Mouse (Mus musculus) heart, embryonic 16.5 days (tissue): ENCODE data around the gene Galc. TPM values are rescaled to one million over a fixed set of nuclear protein-coding genes. Genes with fewer than 3 reads are reported as not detected.

Experiments
- ATAC-seq: fragments of 200-750 bp; cut with Nextera tagmentation; replicated peaks from 2 replicates; pipeline ENCODE4 v1.8.0; 2017; ENCODE audit warnings: moderate number of reproducible peaks; ENCODE audit not compliant: insufficient read depth, low FRiP score; ENCODE audit errors: extremely low read depth
- H3K27ac ChIP-seq: fragments of 300-500 bp; sonication (generic); 2 replicates; pipeline ENCODE4 v1.5.1; 2014; ENCODE audit warnings: mild to moderate bottlenecking, low read length, control low read depth, moderate library complexity
- H3K27me3 ChIP-seq: fragments of 300-500 bp; sonication (generic); 2 replicates; pipeline ENCODE4 v1.6.1; 2014; ENCODE audit warnings: low read length, mixed read lengths; ENCODE audit not compliant: control insufficient read depth, insufficient read depth
- H3K36me3 ChIP-seq: fragments of 300-500 bp; sonication (generic); 2 replicates; pipeline ENCODE4 v1.6.1; 2014; ENCODE audit not compliant: control insufficient read depth, insufficient read depth
- H3K4me1 ChIP-seq: fragments of 300-500 bp; sonication (generic); 2 replicates; pipeline ENCODE4 v1.6.1; 2014; ENCODE audit warnings: low read length, mixed read lengths; ENCODE audit not compliant: control insufficient read depth, insufficient read depth
- H3K4me2 ChIP-seq: fragments of 300-500 bp; sonication (generic); 2 replicates; pipeline ENCODE4 v1.6.1; 2014; ENCODE audit warnings: low read depth, mild to moderate bottlenecking, control low read depth, low read length
- H3K4me3 ChIP-seq: fragments of 300-500 bp; sonication (generic); 2 replicates; pipeline ENCODE4 v1.5.1; 2014; ENCODE audit warnings: mild to moderate bottlenecking, control low read depth, low read length
- H3K9ac ChIP-seq: fragments of 300-500 bp; sonication (generic); 2 replicates; pipeline ENCODE4 v1.6.1; 2014; ENCODE audit warnings: low read length, control low read depth
- H3K9me3 ChIP-seq: fragments of 300-500 bp; sonication (generic); replicated peaks from 2 replicates; pipeline ENCODE4 v1.6.1; 2016; ENCODE audit warnings: low read length; ENCODE audit not compliant: control insufficient read depth
- WGBS: fragments of 180-500 bp; shearing (Covaris S2); extraction: QIAGEN DNeasy Blood & Tissue Kit; methylation state at CpG from one replicate; pipeline ENCODE4 v1.1.7; 2014; 5-methylcytosine and 5-hydroxymethylcytosine counted together
- polyA plus RNA-seq: library from polyadenylated mRNA; unstranded; fragments of >200 nt; fragmentation: Nextera tagmentation; extraction: Ambion mirVana; gene quantifications from 2 replicates; pipeline ENCODE4 v1.2.1, GENCODE M21; 2015

Gene Galc
- polyA plus RNA-seq = 5.4 and 6.4 TPM in 2 replicates

DNA sequence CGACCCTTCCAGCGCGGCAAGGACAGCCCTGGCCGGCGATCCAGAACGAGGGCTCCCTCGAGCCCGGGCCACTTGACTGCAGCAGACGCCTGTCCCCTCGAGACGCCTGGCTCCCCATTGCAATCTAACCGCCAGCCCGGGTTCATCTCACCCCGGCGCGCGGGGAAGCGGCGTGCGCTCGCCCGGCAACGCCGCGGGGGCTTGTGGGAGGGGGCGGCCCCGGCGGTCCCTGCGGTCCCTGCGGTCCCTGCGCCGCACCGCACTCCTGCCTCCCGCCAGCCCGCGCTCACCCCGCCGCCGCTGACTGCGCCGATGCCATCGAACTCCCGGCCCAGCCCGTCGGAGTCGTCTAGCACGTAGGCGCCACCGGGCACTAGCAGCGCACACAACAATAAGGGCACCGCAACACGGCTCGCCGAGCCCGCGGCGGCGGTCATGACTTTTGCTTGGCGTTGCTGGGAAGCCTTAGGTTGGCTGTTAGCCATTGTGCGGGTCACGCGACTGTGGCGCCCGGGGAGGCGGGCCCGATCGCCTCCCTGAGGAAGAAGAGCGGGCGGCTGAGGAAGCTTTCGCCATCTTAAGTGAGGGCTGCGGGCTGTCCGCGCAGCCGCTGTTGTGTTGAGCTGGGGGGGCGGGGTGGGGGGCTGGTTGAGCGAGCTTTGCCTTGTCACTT, at the start of gene Galc:
Gene Galc (minus strand): TSS at position 615 of the 673 bp plus-strand sequence.
- H3K4me3 ChIP-seq = peak within 1 kb of the TSS; percentile 96
- H3K4me2 ChIP-seq = peak within 1 kb of the TSS; percentile 72
- no peaks in the 10 kb centered on the region for H3K36me3 ChIP-seq
- H3K27me3 ChIP-seq = no peaks in the 10 kb centered on the region
- 0% methylated on average over 76 of the region's 76 CpGs for WGBS
- peaks cover 8% of the 10 kb centered on the region for H3K4me1 ChIP-seq
- peak within 1 kb of the TSS; percentile 97 for H3K27ac ChIP-seq
- peak; percentile 92 for ATAC-seq
- no peaks in the 10 kb centered on the region for H3K9me3 ChIP-seq
- H3K9ac ChIP-seq = peak within 1 kb of the TSS; percentile 99

DNA sequence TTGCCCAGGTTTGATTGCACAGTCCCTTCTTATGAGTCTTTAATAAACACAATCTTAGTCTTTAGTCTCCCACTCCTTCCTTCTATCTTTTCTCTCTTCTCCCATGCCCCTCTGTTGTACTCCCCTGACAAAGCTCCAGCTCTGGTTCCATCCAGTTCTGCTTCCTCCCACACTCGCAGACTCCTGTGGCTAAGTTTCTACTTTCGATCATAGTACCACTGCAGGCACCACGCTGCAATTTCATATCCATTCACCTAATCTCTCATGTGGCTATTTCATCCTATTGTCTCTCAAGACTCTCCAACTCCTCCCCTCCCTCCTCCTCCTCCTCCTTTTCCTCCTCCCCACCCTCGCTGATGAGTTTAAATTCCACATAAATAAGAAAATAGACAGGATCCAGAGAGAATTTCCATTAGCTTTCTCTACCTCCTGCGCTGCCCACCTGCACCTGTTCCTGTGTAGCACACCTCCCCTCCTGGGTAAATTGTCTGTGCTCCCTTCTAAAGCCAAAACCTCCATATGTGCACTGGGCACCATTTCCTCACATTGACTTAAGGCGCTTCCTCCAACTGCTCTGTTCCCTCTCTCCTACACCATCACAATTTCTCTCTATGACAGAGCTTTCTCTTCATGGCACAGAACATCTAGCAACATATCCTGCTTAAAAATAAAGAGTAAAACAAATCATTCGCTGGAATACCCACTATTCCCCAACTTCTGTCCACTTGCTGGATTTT, 48.1 kb upstream of the Galc start:
- H3K4me1 ChIP-seq = no peaks in the 10 kb centered on the region
- H3K27ac ChIP-seq = no peak overlapping the region
- H3K4me3 ChIP-seq = no peak overlapping the region
- H3K27me3 ChIP-seq = no peaks in the 10 kb centered on the region
- 79% methylated on average over 7 of the region's 7 CpGs for WGBS
- no peak for ATAC-seq
- no peak overlapping the region for H3K9ac ChIP-seq
- no peaks in the 10 kb centered on the region for H3K9me3 ChIP-seq
- no peaks in the 10 kb centered on the region for H3K36me3 ChIP-seq
- H3K4me2 ChIP-seq = no peak overlapping the region

- Histone ChIP-seq H3K9ac (no peak overlapping the region), H3K9me3 (no peaks in the 10 kb centered on the region), H3K27ac (no peak overlapping the region), H3K4me1 (no peaks in the 10 kb centered on the region), H3K36me3 (no peaks in the 10 kb centered on the region), H3K4me3 (no peak overlapping the region), H3K4me2 (no peak overlapping the region), H3K27me3 (no peaks in the 10 kb centered on the region)
- ATAC-seq = no peak
- 98% methylated on average over 1 of the region's 1 CpGs for WGBS
Observed at GRCm38 (mm10) chr12:98303013-98303412, 43.8 kb upstream of the Galc start.

DNA sequence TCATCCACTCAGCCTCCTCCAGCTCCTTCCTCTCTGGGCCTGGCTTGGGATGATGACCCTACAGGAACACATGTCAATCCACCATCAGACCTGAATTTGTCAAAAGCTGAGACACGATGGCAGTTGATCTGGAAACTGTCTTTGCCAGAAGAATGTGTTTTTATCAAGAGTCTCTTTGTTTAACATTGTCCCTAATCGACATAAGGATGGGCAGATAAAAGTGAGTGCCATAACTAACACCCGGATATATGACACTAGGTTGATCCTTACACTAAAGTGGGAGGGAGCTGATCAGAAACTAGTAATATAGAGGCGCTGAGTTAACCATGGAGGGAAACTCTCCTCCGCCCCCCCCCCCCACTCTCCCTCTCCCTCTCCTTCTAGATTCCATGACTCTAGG, 42.7 kb upstream of the Galc start:
- no peaks in the 10 kb centered on the region for H3K9me3 ChIP-seq
- no peak for ATAC-seq
- no peak overlapping the region for H3K27ac ChIP-seq
- H3K4me2 ChIP-seq = no peak overlapping the region
- no peaks in the 10 kb centered on the region for H3K36me3 ChIP-seq
- whole genome bisulfite sequencing = 49% methylated on average over 5 of the region's 5 CpGs
- no peaks in the 10 kb centered on the region for H3K4me1 ChIP-seq
- no peaks in the 10 kb centered on the region for H3K27me3 ChIP-seq
- no peak overlapping the region for H3K9ac ChIP-seq
- H3K4me3 ChIP-seq = no peak overlapping the region

DNA sequence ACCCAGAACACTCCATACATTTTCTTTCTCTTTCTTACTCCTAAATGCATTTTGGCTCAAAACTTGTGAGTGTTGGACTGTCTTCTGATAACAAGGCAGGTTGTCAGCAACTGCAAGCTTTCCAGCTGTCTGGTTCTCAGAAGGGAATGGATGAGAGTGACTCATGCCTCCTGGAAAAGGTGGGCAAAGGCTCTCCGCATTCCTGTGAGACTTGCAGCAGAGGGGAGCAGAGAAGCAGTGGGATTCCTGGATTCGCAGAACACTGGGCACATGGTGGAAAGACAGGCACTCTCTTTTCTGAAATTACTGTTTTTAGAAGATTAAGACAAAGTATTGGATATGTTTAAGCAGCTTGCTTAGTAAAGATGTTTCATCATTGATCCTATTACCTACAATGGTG, 35.0 kb upstream of the Galc start:
- Histone ChIP-seq H3K27me3 (no peaks in the 10 kb centered on the region), H3K4me2 (no peak overlapping the region), H3K9ac (no peak overlapping the region), H3K9me3 (no peaks in the 10 kb centered on the region), H3K4me3 (no peak overlapping the region), H3K27ac (no peak overlapping the region), H3K36me3 (no peaks in the 10 kb centered on the region), H3K4me1 (no peaks in the 10 kb centered on the region)
- ATAC-seq = no peak
- 60% methylated on average over 2 of the region's 2 CpGs for WGBS

- 27% methylated on average over 4 of the region's 4 CpGs for WGBS
- H3K4me2 ChIP-seq = no peak overlapping the region
- H3K4me3 ChIP-seq = no peak overlapping the region
- no peaks in the 10 kb centered on the region for H3K4me1 ChIP-seq
- no peak for ATAC-seq
- no peak overlapping the region for H3K27ac ChIP-seq
- no peaks in the 10 kb centered on the region for H3K27me3 ChIP-seq
- H3K36me3 ChIP-seq = no peaks in the 10 kb centered on the region
- H3K9me3 ChIP-seq = no peaks in the 10 kb centered on the region
- H3K9ac ChIP-seq = no peak overlapping the region
Observed at GRCm38 (mm10) chr12:98292278-98292677, 33.0 kb upstream of the Galc start.

DNA sequence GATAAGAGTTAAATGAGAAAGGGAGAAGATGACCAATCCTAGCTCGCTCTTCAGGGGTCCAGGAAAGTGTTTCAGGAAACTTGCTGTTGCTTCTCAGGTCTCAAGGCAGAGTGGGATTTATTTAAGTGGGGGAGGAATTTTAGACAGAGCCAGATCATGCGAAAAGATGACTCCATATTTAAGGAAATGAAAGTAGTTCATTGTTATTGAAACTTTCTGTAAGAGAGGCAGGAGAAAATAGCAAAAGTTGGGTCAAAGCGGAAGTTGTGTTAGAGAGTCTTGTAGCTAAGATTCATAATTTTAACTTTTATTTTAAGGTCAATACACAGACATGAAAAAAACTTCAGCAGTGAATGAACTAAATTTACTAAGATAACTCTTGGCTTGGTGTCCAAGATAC, 31.2 kb upstream of the Galc start:
- H3K27ac ChIP-seq = no peak overlapping the region
- ATAC-seq = no peak
- 71% methylated on average over 3 of the region's 3 CpGs for WGBS

GRCm38 (mm10) chr12:98284477-98284876, 25.2 kb upstream of the Galc start:
- Histone ChIP-seq H3K4me2 (no peak overlapping the region), H3K27ac (no peak overlapping the region), H3K9ac (no peak overlapping the region), H3K4me1 (peaks cover 7% of the 10 kb centered on the region), H3K4me3 (no peak overlapping the region), H3K36me3 (no peaks in the 10 kb centered on the region), H3K27me3 (no peaks in the 10 kb centered on the region), H3K9me3 (no peaks in the 10 kb centered on the region)
- ATAC-seq = no peak
- WGBS = 82% methylated on average over 3 of the region's 3 CpGs

More for the DNA sequence above, 31.2 kb upstream of the Galc start:
- Histone ChIP-seq H3K4me1 (no peaks in the 10 kb centered on the region), H3K36me3 (no peaks in the 10 kb centered on the region), H3K27me3 (no peaks in the 10 kb centered on the region), H3K9me3 (no peaks in the 10 kb centered on the region), H3K4me2 (no peak overlapping the region), H3K9ac (no peak overlapping the region), H3K4me3 (no peak overlapping the region)

DNA sequence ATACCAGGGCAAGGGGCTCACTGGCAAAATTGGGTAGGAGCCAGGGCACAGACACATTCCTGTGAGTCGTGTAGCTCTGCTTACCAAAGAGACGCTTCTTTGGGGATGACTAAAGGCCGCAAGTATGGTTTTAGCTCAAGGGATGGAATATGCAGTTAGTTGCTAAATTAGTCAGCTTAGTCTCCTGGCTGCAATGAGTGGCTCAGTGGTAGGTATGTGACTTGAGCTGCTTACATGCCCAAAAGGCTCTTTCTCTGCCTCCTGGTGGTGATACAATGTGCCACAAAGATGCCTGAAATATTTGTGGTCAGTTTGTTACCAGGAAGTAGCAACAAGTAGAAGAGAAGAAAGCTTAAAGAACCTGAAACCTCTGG, 24.2 kb upstream of the Galc start:
- 26% methylated on average over 3 of the region's 3 CpGs for WGBS
- peaks cover 7% of the 10 kb centered on the region for H3K4me1 ChIP-seq
- H3K9me3 ChIP-seq = no peaks in the 10 kb centered on the region
- H3K36me3 ChIP-seq = no peaks in the 10 kb centered on the region
- H3K27me3 ChIP-seq = no peaks in the 10 kb centered on the region
- H3K9ac ChIP-seq = no peak overlapping the region
- no peak overlapping the region for H3K4me3 ChIP-seq
- no peak for ATAC-seq
- H3K27ac ChIP-seq = peak overlapping the region; percentile 35; the same call in 1 of the 2 replicates
- peak overlapping the region; percentile 30; the same call in 1 of the 2 replicates for H3K4me2 ChIP-seq
